Mouse (Mus musculus) right cerebral cortex, postnatal 14 days (tissue): ENCODE data around the gene Tns3.
A peak's percentile ranks its signal among the peaks of the same experiment; 100 is the strongest.

Source experiments
- DNase-seq: peaks from one replicate; pipeline ENCODE4 v3.0.0; 2022

Gene Tns3

DNA sequence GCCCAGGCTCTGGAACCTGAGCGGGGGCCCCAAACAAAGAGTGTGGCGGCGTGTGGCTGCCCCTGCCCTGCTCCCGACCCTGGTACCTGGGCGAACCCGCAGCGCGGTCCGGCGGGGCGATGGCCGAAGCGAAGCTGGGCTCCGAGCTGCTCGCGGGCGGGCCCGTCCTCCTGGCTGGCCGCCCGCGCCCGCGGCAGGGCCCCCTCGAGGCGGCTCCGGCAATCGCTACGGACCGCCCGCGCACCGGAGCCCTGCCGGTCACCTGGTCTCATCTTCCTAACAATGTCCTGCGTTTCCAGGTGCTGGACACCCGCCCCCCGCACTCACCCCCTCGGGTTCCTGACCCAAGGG, at the start of gene Tns3:
Tns3 (minus strand) TSS at position 143 of the 351 bp plus-strand sequence.
- DNase-seq: peak; percentile 46

GRCm38 (mm10) chr11:8706246-8707041, 42.1 kb upstream of the Tns3 start:
- no peak for DNase-seq

DNA sequence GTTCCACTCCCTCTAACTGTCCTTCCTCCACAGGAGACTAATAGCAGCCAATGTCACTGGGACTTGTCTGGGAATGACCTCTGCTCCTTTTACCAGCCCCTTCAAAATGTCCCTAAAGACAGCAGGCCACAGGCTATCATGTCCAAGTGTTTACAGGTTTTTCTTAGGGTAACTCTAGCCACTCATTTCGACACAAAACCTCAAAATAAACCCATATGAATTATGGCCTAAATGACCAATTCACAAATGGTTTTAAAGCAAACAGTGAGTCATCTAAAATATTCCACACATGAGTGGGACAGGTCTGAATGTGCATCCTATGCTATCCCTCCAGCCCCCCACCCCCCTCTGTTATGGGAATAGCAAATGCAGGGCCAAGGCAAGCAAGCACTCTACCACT, 40.8 kb upstream of the Tns3 start:
- DNase-seq: no peak

DNA sequence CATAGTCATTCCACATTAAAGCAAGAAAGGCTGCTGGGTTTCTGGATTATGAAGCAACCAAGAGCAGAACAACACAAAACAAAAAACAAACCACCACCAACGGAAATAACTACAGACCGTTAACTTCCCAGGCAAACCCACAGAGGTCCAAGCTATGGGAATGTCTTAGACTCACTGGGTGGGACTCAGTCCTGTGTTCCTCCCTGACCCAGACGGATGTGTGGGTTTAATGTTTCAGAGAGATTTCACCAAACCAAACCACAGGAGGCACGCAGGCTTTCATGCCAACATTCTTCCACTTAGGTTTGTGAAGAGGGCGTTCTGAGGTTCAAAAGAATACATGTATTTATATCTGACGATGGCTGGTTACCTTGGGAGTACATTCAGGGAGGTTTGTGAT, 39.5 kb upstream of the Tns3 start:
- no peak for DNase-seq

DNA sequence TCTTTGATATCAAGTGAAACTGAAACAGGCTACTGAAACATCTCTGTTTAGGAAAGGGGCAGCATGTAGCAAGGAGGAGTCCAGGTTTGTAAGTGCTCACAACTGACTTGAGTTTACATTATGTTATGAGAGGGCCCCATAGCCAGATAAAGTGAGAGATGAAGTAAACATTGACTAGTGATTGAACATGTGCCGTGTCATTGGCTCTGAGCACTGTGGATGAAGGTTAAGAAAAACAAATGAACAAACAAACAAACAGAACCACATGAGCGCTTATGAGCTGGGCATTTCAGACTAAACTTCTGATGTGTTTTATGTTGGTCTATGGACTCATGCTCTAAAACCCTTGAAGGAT, 38.2 kb upstream of the Tns3 start:
- no peak for DNase-seq

DNA sequence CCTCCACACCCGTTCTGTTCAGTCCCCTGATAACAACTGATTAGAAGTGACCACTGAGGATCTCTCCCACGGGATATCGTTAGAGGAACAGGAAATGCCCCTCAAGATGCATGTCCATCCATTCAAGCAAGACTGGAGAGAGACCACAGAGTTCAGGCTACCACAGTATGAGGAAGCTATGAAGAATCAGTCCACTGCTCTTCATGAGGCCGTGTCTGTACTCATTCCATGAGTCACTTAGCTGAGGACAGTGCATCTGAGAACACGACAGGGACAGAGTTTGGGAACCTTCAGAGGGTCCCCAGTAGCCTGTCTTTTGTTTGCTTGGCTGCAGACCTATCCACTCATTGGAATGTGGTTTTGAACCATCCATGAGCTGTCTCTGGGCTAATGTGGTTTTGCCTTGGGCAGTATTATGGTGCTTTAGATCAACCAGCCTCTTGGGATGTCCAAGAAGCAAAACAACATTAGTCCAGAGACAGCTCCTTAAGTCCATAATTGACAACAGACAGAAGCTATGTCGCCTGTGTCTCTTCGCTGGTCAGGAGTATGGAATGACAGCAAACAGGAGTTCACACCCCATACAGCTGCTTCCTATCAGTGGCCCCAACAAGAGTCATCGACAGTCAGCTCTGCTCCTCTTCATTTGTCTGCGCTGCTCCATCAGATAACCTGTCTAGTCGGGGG, 37.7 kb upstream of the Tns3 start:
- no peak for DNase-seq

- DNase-seq: no peak
Observed at GRCm38 (mm10) chr11:8701400-8701799, 37.1 kb upstream of the Tns3 start.

- no peak for DNase-seq
Observed at GRCm38 (mm10) chr11:8700641-8701221, 36.4 kb upstream of the Tns3 start.

GRCm38 (mm10) chr11:8699777-8700176, 35.4 kb upstream of the Tns3 start:
- no peak for DNase-seq

- DNase-seq: no peak
Observed at GRCm38 (mm10) chr11:8697670-8698069, 33.3 kb upstream of the Tns3 start.

- DNase-seq: no peak
Observed at GRCm38 (mm10) chr11:8694096-8694495, 29.8 kb upstream of the Tns3 start.

DNA sequence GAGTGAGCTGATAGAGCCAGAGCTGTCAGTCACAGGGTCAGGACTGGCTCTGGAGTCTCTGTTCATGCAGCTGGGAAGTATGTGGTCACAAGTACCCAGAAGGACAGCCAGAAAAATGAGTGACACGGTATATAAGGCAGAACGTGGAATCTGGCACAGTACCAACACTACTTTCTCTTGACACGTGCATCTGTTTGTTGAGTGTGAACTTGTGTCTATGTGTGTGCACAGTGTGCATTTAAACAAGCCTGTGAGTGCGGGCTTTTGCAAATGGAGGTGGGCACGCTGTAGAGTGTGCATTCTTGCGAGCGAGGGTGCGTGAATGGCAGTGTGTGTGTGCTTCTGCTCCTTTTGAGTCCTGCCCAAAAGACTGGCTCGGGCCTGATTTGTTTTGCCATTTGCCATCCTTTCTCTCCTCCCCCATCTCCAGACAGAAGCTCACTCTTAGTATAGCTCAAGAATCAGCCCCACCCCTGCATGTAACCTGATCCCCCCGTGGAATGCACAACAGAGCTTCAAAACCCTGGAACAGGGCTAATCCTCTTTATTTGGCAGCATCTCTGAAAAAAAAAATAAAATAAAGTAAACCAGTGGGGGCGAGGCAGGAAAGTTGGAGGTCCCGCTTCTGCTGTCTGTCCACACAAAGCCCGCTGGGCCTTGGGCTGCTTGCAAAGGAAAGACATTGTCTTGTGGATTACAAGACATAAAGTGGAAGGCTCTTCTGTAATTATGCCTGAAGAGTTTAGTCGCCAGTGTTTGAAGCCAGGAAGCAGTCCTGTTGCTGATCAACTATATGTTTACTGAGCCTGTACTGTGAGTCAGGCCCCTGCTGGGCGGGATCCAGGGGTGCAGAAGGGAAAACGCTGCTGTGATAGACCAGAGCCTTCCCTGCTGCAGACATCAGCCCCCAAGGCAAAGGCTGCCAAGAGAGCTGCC, 28.5 kb upstream of the Tns3 start:
- DNase-seq: no peak

DNA sequence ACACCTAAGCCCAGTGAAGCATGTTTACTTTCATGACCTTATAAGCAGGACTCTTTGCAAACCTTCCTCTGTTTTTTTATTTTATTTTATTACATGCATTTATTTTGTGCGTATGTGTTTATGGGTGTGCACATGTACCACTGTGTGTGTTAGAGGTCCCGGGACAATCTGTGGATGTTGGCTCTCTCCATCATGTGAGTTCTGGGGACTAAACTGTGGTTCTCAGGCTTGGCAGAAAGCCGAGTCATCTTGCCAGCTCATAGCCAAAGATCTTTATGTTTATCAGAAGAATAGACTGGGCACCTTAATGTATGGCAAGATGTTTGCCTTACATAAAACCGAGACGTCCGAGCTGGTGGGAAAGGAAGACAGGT, 27.8 kb upstream of the Tns3 start:
- DNase-seq: no peak

- no peak for DNase-seq
Observed at GRCm38 (mm10) chr11:8691605-8692004, 27.3 kb upstream of the Tns3 start.

GRCm38 (mm10) chr11:8690633-8691032, 26.3 kb upstream of the Tns3 start:
- no peak for DNase-seq

- DNase-seq: peak; percentile 17
Observed at GRCm38 (mm10) chr11:8689515-8689914, 25.2 kb upstream of the Tns3 start.

GRCm38 (mm10) chr11:8688907-8689306, 24.6 kb upstream of the Tns3 start:
- no peak for DNase-seq

DNA sequence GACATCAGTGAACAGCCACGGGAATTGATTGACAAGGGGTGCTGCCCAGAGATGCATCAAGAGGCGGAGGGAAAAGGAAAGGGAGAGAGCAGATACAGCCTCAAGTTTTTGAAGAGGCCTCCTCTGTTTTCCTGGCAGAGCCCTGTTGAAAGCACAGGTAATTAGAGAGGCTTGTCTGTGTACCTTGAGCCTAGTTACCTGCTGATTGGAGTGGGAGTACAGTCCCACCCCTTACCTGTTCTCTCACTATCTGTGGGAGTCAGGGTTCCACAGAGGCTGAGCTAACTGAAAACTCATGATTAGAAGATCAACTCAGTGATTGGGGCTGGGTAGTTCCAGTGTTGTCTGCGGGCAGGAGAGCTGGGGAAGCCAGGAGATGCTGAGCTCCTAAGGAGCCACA, 22.2 kb upstream of the Tns3 start:
- DNase-seq: no peak

DNA sequence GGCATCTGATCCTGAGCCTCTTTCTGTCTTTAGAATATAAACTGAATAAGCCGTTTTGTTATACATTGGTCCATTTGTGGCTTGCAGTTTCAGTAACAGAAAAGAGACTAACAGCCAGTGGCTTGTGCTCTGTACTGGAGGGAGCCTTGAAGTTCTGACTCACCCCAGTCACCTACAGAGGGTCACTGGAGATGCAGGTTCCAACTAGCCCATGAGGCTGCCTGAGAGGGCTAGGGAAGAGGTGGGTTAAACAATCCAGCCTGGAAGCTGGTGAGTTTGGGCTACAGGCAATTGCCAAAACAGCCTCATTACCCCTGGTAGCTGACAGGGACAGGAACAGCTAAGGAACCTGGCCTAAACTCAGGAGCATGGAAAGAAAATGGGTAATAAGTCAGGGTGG, 21.7 kb upstream of the Tns3 start:
- DNase-seq: no peak

GRCm38 (mm10) chr11:8685195-8685594, 20.9 kb upstream of the Tns3 start:
- DNase-seq: no peak

DNA sequence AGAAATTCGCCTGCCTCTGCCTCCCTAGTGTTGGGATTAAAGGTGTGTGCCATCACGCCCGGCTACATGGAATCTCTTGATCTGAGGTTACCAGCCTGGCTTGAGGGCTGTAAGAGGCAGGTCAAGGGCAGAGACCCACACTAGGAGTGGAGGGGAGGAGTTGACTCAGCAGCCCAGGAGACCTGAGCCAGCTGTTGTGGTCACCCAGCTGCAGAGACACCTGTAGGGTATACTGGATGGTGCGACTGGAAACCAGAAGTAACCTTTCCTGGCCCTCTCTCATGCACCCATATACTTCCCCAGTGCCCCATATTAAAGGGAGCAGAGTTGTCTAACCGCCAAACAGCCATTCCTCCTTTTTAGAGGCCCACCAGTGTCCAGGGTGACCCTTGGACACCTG, 19.9 kb upstream of the Tns3 start:
- DNase-seq: no peak

GRCm38 (mm10) chr11:8681356-8681755, 17.0 kb upstream of the Tns3 start:
- no peak for DNase-seq

GRCm38 (mm10) chr11:8680650-8681049, 16.3 kb upstream of the Tns3 start:
- no peak for DNase-seq
